Mouse (Mus musculus) kidney, embryonic 14.5 days (tissue): Measurements from ENCODE around the gene Pou2f3. TPM values are rescaled to one million over a fixed set of nuclear protein-coding genes. Genes with fewer than 3 reads are reported as not detected.

Experiments
- ATAC-seq: fragments of 200-750 bp; cut with Nextera tagmentation; 2 replicates; pipeline ENCODE4 v1.8.0; 2017; ENCODE audit warnings: moderate number of reproducible peaks, mild to moderate bottlenecking, moderate TSS enrichment, moderate library complexity; ENCODE audit not compliant: low FRiP score, low TSS enrichment
- H3K27ac ChIP-seq: fragments of 300-500 bp; sonication (generic); 2 replicates; pipeline ENCODE4 v1.5.1; 2014; ENCODE audit warnings: low read depth, mild to moderate bottlenecking, low read length, moderate library complexity, mixed read lengths
- H3K27me3 ChIP-seq: fragments of 300-500 bp; sonication (generic); 2 replicates; pipeline ENCODE4 v1.6.1; 2014; ENCODE audit warnings: mild to moderate bottlenecking, low read length; ENCODE audit not compliant: control insufficient read depth, insufficient read depth
- H3K36me3 ChIP-seq: fragments of 300-500 bp; sonication (generic); 2 replicates; pipeline ENCODE4 v1.6.1; 2014; ENCODE audit warnings: low read length, mixed read lengths; ENCODE audit not compliant: control insufficient read depth, insufficient read depth
- H3K4me1 ChIP-seq: fragments of 300-500 bp; sonication (generic); 2 replicates; pipeline ENCODE4 v1.6.1; 2014; ENCODE audit warnings: low read length, mixed read lengths; ENCODE audit not compliant: control insufficient read depth, insufficient read depth
- H3K4me2 ChIP-seq: fragments of 300-500 bp; sonication (generic); replicated peaks from 2 replicates; pipeline ENCODE4 v1.6.1; 2014; ENCODE audit warnings: low read depth, mild to moderate bottlenecking, low read length
- H3K4me3 ChIP-seq: fragments of 300-500 bp; sonication (generic); 2 replicates; pipeline ENCODE4 v1.5.1; 2014; ENCODE audit warnings: mild to moderate bottlenecking, low read length
- H3K9ac ChIP-seq: fragments of 300-500 bp; sonication (generic); 2 replicates; pipeline ENCODE4 v1.6.1; 2014; ENCODE audit warnings: low read depth, mild to moderate bottlenecking, low read length, moderate library complexity
- H3K9me3 ChIP-seq: fragments of 300-500 bp; sonication (generic); 2 replicates; pipeline ENCODE4 v1.6.1; 2016; ENCODE audit warnings: low read length; ENCODE audit not compliant: control insufficient read depth
- WGBS: fragments of 180-500 bp; shearing (Covaris S2); extraction: QIAGEN DNeasy Blood & Tissue Kit; methylation state at CpG from one replicate; pipeline ENCODE4 v1.1.7; 2014; 5-methylcytosine and 5-hydroxymethylcytosine counted together
- polyA plus RNA-seq: library from polyadenylated mRNA; unstranded; fragments of >200 nt; fragmentation: Nextera tagmentation; extraction: Ambion mirVana; gene quantifications from 2 replicates; pipeline ENCODE4 v1.2.1, GENCODE M21; 2014

Gene Pou2f3
- polyA plus RNA-seq, 1 experiment from 2014 or later = 0.11 TPM

DNA sequence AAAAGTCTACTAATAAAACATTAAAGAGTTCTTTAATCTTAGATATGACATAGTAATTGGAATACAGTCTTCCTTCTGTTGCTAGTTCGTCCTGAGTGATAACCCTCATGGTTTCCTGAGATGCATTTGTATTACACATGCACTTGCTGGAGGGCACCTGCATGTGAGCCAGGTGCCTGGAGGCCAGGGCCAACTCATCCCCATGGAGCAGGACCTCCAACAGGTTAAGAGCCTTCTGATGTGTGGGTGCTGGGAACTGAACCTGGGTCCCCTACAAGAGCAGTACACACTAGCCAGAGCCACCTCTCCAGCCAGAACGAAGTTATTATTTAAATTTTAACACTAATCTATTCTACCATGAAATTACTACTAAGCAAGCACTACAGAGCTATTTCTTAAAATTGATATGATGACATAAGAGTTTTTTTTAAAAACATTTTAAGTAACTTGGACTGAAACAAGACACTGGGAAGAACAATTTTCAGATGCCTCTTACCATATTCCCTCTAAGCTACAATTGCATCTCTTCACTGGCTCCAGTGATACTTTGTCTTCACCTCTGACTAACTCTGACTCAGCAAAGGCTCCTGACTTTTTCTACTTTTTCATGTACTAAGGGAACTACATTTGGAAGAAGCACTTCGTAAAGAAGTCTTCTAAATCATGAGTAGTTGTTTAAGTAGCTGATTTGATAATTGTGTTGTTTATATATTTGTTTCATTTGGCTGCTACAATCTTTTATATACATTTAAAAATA lies 112.2 kb downstream of the Pou2f3 start:
- no peak for ATAC-seq
- H3K4me3 ChIP-seq = no peak overlapping the region
- H3K9me3 ChIP-seq = no peaks in the 10 kb centered on the region
- H3K4me1 ChIP-seq = peaks cover 25% of the 10 kb centered on the region
- 95% methylated on average over 3 of the region's 3 CpGs for WGBS
- no peak overlapping the region for H3K4me2 ChIP-seq
- no peaks in the 10 kb centered on the region for H3K27me3 ChIP-seq
- H3K36me3 ChIP-seq = no peaks in the 10 kb centered on the region
- no peak overlapping the region for H3K9ac ChIP-seq
- H3K27ac ChIP-seq = no peak overlapping the region

DNA sequence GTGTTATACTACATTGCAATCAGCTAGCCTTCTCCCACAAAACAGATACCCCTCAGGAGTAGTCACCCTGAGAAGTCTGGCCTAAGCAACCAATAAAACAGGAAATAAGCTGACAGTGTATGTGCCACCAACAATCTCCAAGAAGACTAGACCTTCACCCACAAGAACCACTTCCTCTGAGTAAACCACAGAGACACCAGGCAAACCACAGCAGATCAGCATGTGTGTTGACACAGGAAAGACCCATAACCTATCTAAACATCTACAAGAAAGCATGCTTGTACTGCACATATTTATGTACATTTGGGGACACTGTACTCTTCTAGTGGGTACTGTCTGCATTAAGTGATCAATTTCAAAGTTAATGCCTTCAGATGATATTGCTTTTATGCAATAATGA lies 113.8 kb downstream of the Pou2f3 start:
- Histone ChIP-seq H3K27me3 (no peaks in the 10 kb centered on the region), H3K36me3 (no peaks in the 10 kb centered on the region), H3K4me2 (no peak overlapping the region), H3K9me3 (no peaks in the 10 kb centered on the region), H3K4me1 (peaks cover 15% of the 10 kb centered on the region; the same call in 1 of the 2 replicates), H3K4me3 (no peak overlapping the region), H3K9ac (no peak overlapping the region), H3K27ac (no peak overlapping the region)
- no peak for ATAC-seq

DNA sequence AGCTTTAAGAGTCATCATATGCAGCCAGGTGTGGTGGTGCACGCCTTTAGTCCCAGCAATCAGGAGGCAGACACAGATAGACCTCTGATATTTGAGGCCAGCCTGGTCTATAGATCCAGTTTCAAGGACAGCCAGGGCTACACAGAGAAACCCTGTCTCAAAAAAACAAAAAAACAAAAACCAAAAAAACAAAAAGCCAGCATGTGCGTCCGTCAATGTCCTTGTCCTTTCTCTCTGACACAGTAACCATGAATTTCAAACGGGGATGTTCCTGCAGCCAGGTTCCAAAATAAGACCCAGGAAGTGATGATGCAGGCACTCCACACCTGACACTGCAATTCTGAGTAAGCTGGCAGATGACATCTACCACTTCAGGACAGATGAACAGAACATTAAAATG lies 115.3 kb downstream of the Pou2f3 start:
- Histone ChIP-seq H3K9me3 (no peaks in the 10 kb centered on the region), H3K4me3 (no peak overlapping the region), H3K27me3 (no peaks in the 10 kb centered on the region), H3K4me1 (peaks cover 15% of the 10 kb centered on the region; the same call in 1 of the 2 replicates), H3K4me2 (no peak overlapping the region), H3K27ac (no peak overlapping the region), H3K36me3 (no peaks in the 10 kb centered on the region), H3K9ac (no peak overlapping the region)
- 83% methylated on average over 4 of the region's 4 CpGs for WGBS
- ATAC-seq = no peak

GRCm38 (mm10) chr9:43093803-43094202 lies 116.4 kb downstream of the Pou2f3 start:
- ATAC-seq = no peak
- Histone ChIP-seq H3K9ac (no peak overlapping the region), H3K27me3 (no peaks in the 10 kb centered on the region), H3K4me1 (peaks cover 15% of the 10 kb centered on the region; the same call in 1 of the 2 replicates), H3K4me3 (no peak overlapping the region), H3K4me2 (no peak overlapping the region), H3K9me3 (no peaks in the 10 kb centered on the region), H3K36me3 (no peaks in the 10 kb centered on the region), H3K27ac (no peak overlapping the region)
- WGBS = 27% methylated on average over 3 of the region's 3 CpGs

GRCm38 (mm10) chr9:43085686-43086285 lies 124.4 kb downstream of the Pou2f3 start:
- no peak for ATAC-seq
- no peak overlapping the region for H3K4me3 ChIP-seq
- WGBS = 94% methylated on average over 1 of the region's 1 CpGs
- H3K36me3 ChIP-seq = no peaks in the 10 kb centered on the region
- no peak overlapping the region for H3K27ac ChIP-seq
- peaks cover 19% of the 10 kb centered on the region; the same call in 1 of the 2 replicates for H3K4me1 ChIP-seq
- H3K4me2 ChIP-seq = no peak overlapping the region
- H3K9me3 ChIP-seq = no peaks in the 10 kb centered on the region
- no peak overlapping the region for H3K9ac ChIP-seq
- no peaks in the 10 kb centered on the region for H3K27me3 ChIP-seq

DNA sequence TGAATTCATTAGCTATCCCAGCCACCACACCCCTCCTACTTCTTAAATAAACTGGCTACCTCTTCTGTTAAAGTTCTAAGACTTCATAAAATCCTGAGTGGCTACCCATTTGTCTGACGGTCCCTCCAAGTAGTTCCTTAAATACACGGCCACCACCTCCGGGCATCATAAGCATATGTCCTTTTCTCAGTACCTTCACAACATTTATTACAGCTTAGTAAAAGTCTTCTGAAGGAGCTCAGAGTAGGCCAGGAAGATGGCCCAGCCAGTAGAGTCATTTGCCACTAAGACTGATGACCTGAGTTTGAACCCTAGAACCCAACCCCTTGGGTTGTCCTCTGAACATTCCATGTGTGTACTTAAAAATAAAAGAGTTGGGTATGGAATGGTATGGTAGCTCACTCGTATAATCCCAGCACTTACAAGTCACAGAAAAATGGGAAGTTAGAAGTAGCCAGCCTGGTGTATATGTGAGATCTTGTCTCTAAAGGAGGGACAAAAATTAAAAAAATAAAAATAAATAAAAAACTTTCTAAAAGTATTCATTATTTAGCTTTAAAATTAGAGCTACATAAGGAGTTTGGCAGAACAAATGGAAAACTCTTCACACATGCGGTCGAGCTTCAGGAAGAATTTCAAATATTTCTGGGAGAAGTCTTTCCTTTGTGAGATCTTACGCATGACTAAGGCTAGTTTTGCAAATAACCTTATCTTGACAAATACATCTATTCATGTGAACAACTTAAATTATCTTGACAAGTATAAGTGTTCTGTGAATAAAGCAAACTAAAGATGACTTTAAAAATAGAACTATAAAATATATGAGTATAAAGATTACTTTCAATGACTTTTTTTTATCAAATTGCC lies 125.4 kb downstream of the Pou2f3 start:
- no peaks in the 10 kb centered on the region for H3K9me3 ChIP-seq
- H3K27me3 ChIP-seq = no peaks in the 10 kb centered on the region
- H3K9ac ChIP-seq = no peak overlapping the region
- WGBS = 73% methylated on average over 7 of the region's 7 CpGs
- peaks cover 19% of the 10 kb centered on the region; the same call in 1 of the 2 replicates for H3K4me1 ChIP-seq
- H3K4me3 ChIP-seq = no peak overlapping the region
- H3K4me2 ChIP-seq = no peak overlapping the region
- no peaks in the 10 kb centered on the region for H3K36me3 ChIP-seq
- no peak overlapping the region for H3K27ac ChIP-seq
- ATAC-seq = no peak

GRCm38 (mm10) chr9:43083441-43084055 lies 126.6 kb downstream of the Pou2f3 start:
- ATAC-seq = no peak
- no peak overlapping the region for H3K27ac ChIP-seq
- no peaks in the 10 kb centered on the region for H3K9me3 ChIP-seq
- H3K36me3 ChIP-seq = no peaks in the 10 kb centered on the region
- whole genome bisulfite sequencing = 51% methylated on average over 7 of the region's 7 CpGs
- peaks cover 19% of the 10 kb centered on the region; the same call in 1 of the 2 replicates for H3K4me1 ChIP-seq
- no peak overlapping the region for H3K4me2 ChIP-seq
- no peak overlapping the region for H3K9ac ChIP-seq
- no peak overlapping the region for H3K4me3 ChIP-seq
- H3K27me3 ChIP-seq = no peaks in the 10 kb centered on the region

- Histone ChIP-seq H3K4me1 (no peaks in the 10 kb centered on the region; the same call in 1 of the 2 replicates), H3K27ac (no peak overlapping the region), H3K4me2 (no peak overlapping the region), H3K9ac (no peak overlapping the region), H3K27me3 (no peaks in the 10 kb centered on the region), H3K36me3 (no peaks in the 10 kb centered on the region), H3K4me3 (no peak overlapping the region), H3K9me3 (no peaks in the 10 kb centered on the region)
- no peak for ATAC-seq
- 87% methylated on average over 3 of the region's 3 CpGs for WGBS
Observed at GRCm38 (mm10) chr9:43078711-43079110, 131.5 kb downstream of the Pou2f3 start.
